Mouse (Mus musculus) CH12.LX (cell line): Measurements from ENCODE around the gene Ninj1. TPM values are rescaled to one million over a fixed set of nuclear protein-coding genes. Genes with fewer than 3 reads are reported as not detected.

ENCODE experiments used
- DNase-seq: peaks from one replicate; pipeline ENCODE4 v3.0.0-alpha.2; 2013; ENCODE audit errors: extremely low read depth
- H3K27ac ChIP-seq: 2 replicates; pipeline ENCODE4 v1.5.1; 2012; ENCODE audit warnings: low read depth, mild to moderate bottlenecking, control low read depth, moderate library complexity; ENCODE audit not compliant: insufficient read depth
- H3K27me3 ChIP-seq: replicated peaks from 2 replicates; pipeline ENCODE3; 2012; ENCODE audit warnings: inconsistent platforms
- H3K36me3 ChIP-seq, 2 experiments: replicated peaks in 1 of 2; 2 replicates each; pipeline versions ENCODE3 to v1.6.1; 2012; ENCODE audit warnings: inconsistent platforms in 1 of 2, low read length in 1 of 2, mild to moderate bottlenecking in 1 of 2, mixed read lengths in 1 of 2, moderate library complexity in 1 of 2; ENCODE audit not compliant: control insufficient read depth in 1 of 2, insufficient read depth in 1 of 2
- H3K4me1 ChIP-seq, 2 experiments: 2 replicates each; pipeline ENCODE4 v1.6.1; 2012; ENCODE audit warnings: inconsistent platforms in 1 of 2, moderate library complexity in 1 of 2; ENCODE audit not compliant: insufficient read depth in 2 of 2, control insufficient read depth in 1 of 2
- H3K4me2 ChIP-seq: 2 replicates; pipeline ENCODE4 v1.6.1; 2012; ENCODE audit warnings: low read depth, mild to moderate bottlenecking, control low read depth; ENCODE audit not compliant: poor library complexity, insufficient read depth, severe bottlenecking
- H3K4me3 ChIP-seq, 3 experiments: fragments of 150-350 bp in 1 of 3; sonication (generic) in 1 of 3; replicated peaks in 1 of 3; 2 replicates each; pipeline versions ENCODE3 to v1.5.1; 2011 to 2012; ENCODE audit warnings: low read depth in 2 of 3, low read length in 2 of 3, mild to moderate bottlenecking in 2 of 3, moderate library complexity in 2 of 3, control low read depth in 1 of 3, improper control_type of control experiment in 1 of 3, inconsistent platforms in 1 of 3, mixed read lengths in 1 of 3; ENCODE audit not compliant: poor library complexity in 1 of 3
- H3K79me2 ChIP-seq: replicated peaks from 2 replicates; pipeline ENCODE4 v1.6.1; 2012; ENCODE audit warnings: mild to moderate bottlenecking, moderate library complexity; ENCODE audit not compliant: control insufficient read depth, poor library complexity, insufficient read depth, severe bottlenecking; ENCODE audit errors: extremely low read depth
- H3K9ac ChIP-seq: 2 replicates; pipeline ENCODE4 v1.6.1; 2012; ENCODE audit warnings: low read depth, mild to moderate bottlenecking, control low read depth, moderate library complexity; ENCODE audit not compliant: insufficient read depth
- H3K9me3 ChIP-seq: replicated peaks from 2 replicates; pipeline ENCODE3; 2012; ENCODE audit warnings: low read length, inconsistent platforms, mixed read lengths
- BHLHE40 ChIP-seq: IDR thresholded peaks from 2 replicates; pipeline ENCODE4 v1.6.1; 2011; ENCODE audit warnings: mild to moderate bottlenecking, low read depth, low read length, improper control_type of control experiment
- CHD1 ChIP-seq: IDR thresholded peaks from 2 replicates; pipeline ENCODE4 v1.6.1; 2012; ENCODE audit warnings: low read depth, low read length, improper control_type of control experiment, inconsistent platforms
- CHD2 ChIP-seq: IDR thresholded peaks from 2 replicates; pipeline ENCODE4 v1.6.1; 2011; ENCODE audit warnings: low read length, improper control_type of control experiment
- CTCF ChIP-seq, 2 experiments: IDR thresholded peaks in 1 of 2; conservative IDR thresholded peaks in 1 of 2; 2 replicates each; pipeline ENCODE4 v1.5.1; 2011 to 2012; ENCODE audit warnings: low read depth in 2 of 2, low read length in 2 of 2, improper control_type of control experiment in 1 of 2, inconsistent platforms in 1 of 2, mild to moderate bottlenecking in 1 of 2, moderate library complexity in 1 of 2
- E2F4 ChIP-seq: IDR thresholded peaks from 2 replicates; pipeline ENCODE4 v1.6.1; 2011; ENCODE audit warnings: low read depth, low read length, improper control_type of control experiment; ENCODE audit not compliant: insufficient replicate concordance
- ETS1 ChIP-seq: conservative IDR thresholded peaks from 2 replicates; pipeline ENCODE4 v1.6.1; 2012; ENCODE audit warnings: low read depth, mild to moderate bottlenecking, inconsistent platforms, low read length, improper control_type of control experiment, moderate library complexity
- GABPA ChIP-seq: IDR thresholded peaks from 2 replicates; pipeline ENCODE4 v1.6.1; 2012; ENCODE audit warnings: low read depth, low read length, improper control_type of control experiment, inconsistent platforms; ENCODE audit not compliant: insufficient replicate concordance
- JUN ChIP-seq: IDR thresholded peaks from 2 replicates; pipeline ENCODE4 v1.6.1; 2011; ENCODE audit warnings: low read depth, mild to moderate bottlenecking, low read length, improper control_type of control experiment, moderate library complexity; ENCODE audit not compliant: insufficient read depth
- KAT2A ChIP-seq: IDR thresholded peaks from 2 replicates; pipeline ENCODE4 v1.6.1; 2012; ENCODE audit warnings: low read length, improper control_type of control experiment, inconsistent platforms; ENCODE audit not compliant: insufficient replicate concordance
- MAFK ChIP-seq: IDR thresholded peaks from 2 replicates; pipeline ENCODE4 v1.6.1; 2011; ENCODE audit warnings: low read length, improper control_type of control experiment; ENCODE audit not compliant: insufficient replicate concordance
- MYC ChIP-seq: IDR thresholded peaks from 2 replicates; pipeline ENCODE4 v1.6.1; 2011; ENCODE audit warnings: low read depth, mild to moderate bottlenecking, improper control_type of control experiment, low read length
- POLR2AphosphoS2 ChIP-seq: IDR thresholded peaks from 2 replicates; pipeline ENCODE4 v1.6.1; 2011; ENCODE audit warnings: low read depth, low read length, improper control_type of control experiment
- RCOR1 ChIP-seq: conservative IDR thresholded peaks from 2 replicates; pipeline ENCODE4 v1.6.1; 2012; ENCODE audit warnings: low read depth, mild to moderate bottlenecking, inconsistent platforms, low read length, improper control_type of control experiment
- SIN3A ChIP-seq: IDR thresholded peaks from 2 replicates; pipeline ENCODE4 v1.6.1; 2012; ENCODE audit warnings: low read length, improper control_type of control experiment, inconsistent platforms
- SMC3 ChIP-seq: IDR thresholded peaks from 2 replicates; pipeline ENCODE4 v1.6.1; 2011; ENCODE audit warnings: low read depth, low read length, improper control_type of control experiment
- TCF12 ChIP-seq: IDR thresholded peaks from 2 replicates; pipeline ENCODE4 v1.6.1; 2014; ENCODE audit warnings: low read depth, mild to moderate bottlenecking, inconsistent platforms, low read length, improper control_type of control experiment
- UBTF ChIP-seq: IDR thresholded peaks from 2 replicates; pipeline ENCODE4 v1.6.1; 2012; ENCODE audit warnings: low read depth, mild to moderate bottlenecking, inconsistent platforms, low read length, improper control_type of control experiment, moderate library complexity
- USF1 ChIP-seq: IDR thresholded peaks from 2 replicates; pipeline ENCODE4 v1.6.1; 2014; ENCODE audit warnings: low read depth, mild to moderate bottlenecking, inconsistent platforms, low read length, improper control_type of control experiment
- USF2 ChIP-seq: conservative IDR thresholded peaks from 2 replicates; pipeline ENCODE4 v1.6.1; 2011; ENCODE audit warnings: low read depth, low read length, improper control_type of control experiment
- ZKSCAN1 ChIP-seq: IDR thresholded peaks from 2 replicates; pipeline ENCODE4 v1.6.1; 2012; ENCODE audit warnings: low read depth, inconsistent platforms, low read length, improper control_type of control experiment, borderline replicate concordance
- ZMIZ1 ChIP-seq: IDR thresholded peaks from 2 replicates; pipeline ENCODE4 v1.6.1; 2012; ENCODE audit warnings: low read depth, mild to moderate bottlenecking, inconsistent platforms, low read length, improper control_type of control experiment
- ZNF384 ChIP-seq: IDR thresholded peaks from 2 replicates; pipeline ENCODE4 v1.6.1; 2012; ENCODE audit warnings: low read depth, low read length, improper control_type of control experiment, inconsistent platforms
- dilution Hi-C: fragments of 300-500 bp; cut with MboI; formaldehyde crosslinking; loops from 2 replicates; pipeline ENCODE4 v1.14.3; 2020; ENCODE audit warnings: low sequenced_read_pairs; ENCODE audit not compliant: extremely low pct_unique_long_range_greater_than_20kb, extremely low pct_ligation_motif_present
- in situ Hi-C: fragments of 300-500 bp; cut with MboI; formaldehyde crosslinking; loops from 3 replicates; pipeline ENCODE4 v1.14.3; 2019; ENCODE audit warnings: low sequenced_read_pairs, low pct_ligation_motif_present, low pct_unique_long_range_greater_than_20kb, mixed read lengths
- polyA plus RNA-seq: library from polyadenylated mRNA; unstranded; fragments of >175 nt; gene quantifications from 2 replicates; pipeline ENCODE4 v1.2.1, GENCODE M21; 2012; ENCODE audit warnings: low read depth; ENCODE audit not compliant: insufficient read length
- total RNA-seq, 2 experiments: library from RNA; depleted of rRNA; stranded (reverse); fragments of 300-350 nt in 1 of 2; fragments of >200 nt in 1 of 2; gene quantifications; 2 replicates each; pipeline ENCODE4 v1.2.3; 2012 to 2014

Gene Ninj1
- total and polyA plus RNA-seq, 3 experiments = 12.7 to 25.2 (median 21.2) TPM

- dilution Hi-C loops = no loop called here
- TF ChIP-seq ZNF384 (no peak), RCOR1 (no peak), CHD1 (no peak), CTCF (conservative IDR thresholded peaks at IDR 0.05 in 1 of 2, IDR thresholded peaks at IDR 0.05 in 1 of 2; ENCODE audit: low read depth in 2 of 2, low read length in 2 of 2) (no peak), KAT2A (no peak), USF1 (no peak), ZKSCAN1 (no peak), MAFK (no peak), E2F4 (no peak), SIN3A (no peak), ZMIZ1 (no peak)
- TF ChIP-seq, all 38 proteins: peak for 0
Measured at GRCm38 (mm10) chr13:49212711-49213500, 25.6 kb downstream of the Ninj1 start.

GRCm38 (mm10) chr13:49213531-49213932, 26.2 kb downstream of the Ninj1 start:
- no peak overlapping the region for H3K4me2 ChIP-seq
- H3K79me2 ChIP-seq = no peaks in the 10 kb centered on the region
- H3K9me3 ChIP-seq = no peaks in the 10 kb centered on the region
- H3K9ac ChIP-seq = no peak overlapping the region
- no peaks in the 10 kb centered on the region for H3K36me3 ChIP-seq
- peaks cover 0 to 21% of the 10 kb centered on the region in 2 experiments; a peak in 2 of 4 replicates for H3K4me1 ChIP-seq
- in situ Hi-C loops (no loop called here), dilution Hi-C loops (no loop called here)
- H3K27me3 ChIP-seq = peaks cover 27% of the 10 kb centered on the region
- DNase-seq = no peak
- no peak overlapping the region for H3K4me3 ChIP-seq
- TF ChIP-seq USF1 (no peak), CHD2 (no peak)
- no peak overlapping the region for H3K27ac ChIP-seq

More at GRCm38 (mm10) chr13:49212711-49213500, 25.6 kb downstream of the Ninj1 start:
- H3K27ac ChIP-seq = no peak overlapping the region
- H3K36me3 ChIP-seq = no peaks in the 10 kb centered on the region
- no peaks in the 10 kb centered on the region for H3K79me2 ChIP-seq
- no peak overlapping the region for H3K4me3 ChIP-seq
- in situ Hi-C loops = no loop called here
- H3K4me2 ChIP-seq = no peak overlapping the region
- no peaks in the 10 kb centered on the region for H3K9me3 ChIP-seq
- H3K4me1 ChIP-seq = peaks cover 0 to 21% of the 10 kb centered on the region in 2 experiments; a peak in 2 of 4 replicates
- peaks cover 26% of the 10 kb centered on the region for H3K27me3 ChIP-seq
- no peak overlapping the region for H3K9ac ChIP-seq
- DNase-seq = no peak

- H3K9ac ChIP-seq = no peak overlapping the region
- H3K27ac ChIP-seq = no peak overlapping the region
- H3K9me3 ChIP-seq = no peaks in the 10 kb centered on the region
- dilution Hi-C loops = no loop called here
- H3K4me3 ChIP-seq = no peak overlapping the region
- H3K4me2 ChIP-seq = no peak overlapping the region
- in situ Hi-C loops = no loop called here
- H3K79me2 ChIP-seq = no peaks in the 10 kb centered on the region
- peaks cover 0 to 21% of the 10 kb centered on the region in 2 experiments; a peak in 2 of 4 replicates for H3K4me1 ChIP-seq
- TF ChIP-seq POLR2AphosphoS2 (no peak), TCF12 (no peak), MYC (no peak), UBTF (no peak), JUN (no peak), GABPA (no peak), ETS1 (no peak), SIN3A (no peak), E2F4 (no peak), ZNF384 (no peak), SMC3 (no peak), USF2 (no peak), BHLHE40 (no peak)
- H3K36me3 ChIP-seq = no peaks in the 10 kb centered on the region
- H3K27me3 ChIP-seq = peaks cover 32% of the 10 kb centered on the region
- no peak for DNase-seq
Measured at GRCm38 (mm10) chr13:49214454-49214853, 27.2 kb downstream of the Ninj1 start.
